Mouse (Mus musculus) telencephalon, adult 2 months (tissue): ENCODE results near the gene Tcte1.

Experiments used
- DNase-seq: peaks from one replicate; pipeline ENCODE4 v3.0.0-alpha.2; 2011; ENCODE audit warnings: low read depth, low spot score

Tcte1 gene

DNA sequence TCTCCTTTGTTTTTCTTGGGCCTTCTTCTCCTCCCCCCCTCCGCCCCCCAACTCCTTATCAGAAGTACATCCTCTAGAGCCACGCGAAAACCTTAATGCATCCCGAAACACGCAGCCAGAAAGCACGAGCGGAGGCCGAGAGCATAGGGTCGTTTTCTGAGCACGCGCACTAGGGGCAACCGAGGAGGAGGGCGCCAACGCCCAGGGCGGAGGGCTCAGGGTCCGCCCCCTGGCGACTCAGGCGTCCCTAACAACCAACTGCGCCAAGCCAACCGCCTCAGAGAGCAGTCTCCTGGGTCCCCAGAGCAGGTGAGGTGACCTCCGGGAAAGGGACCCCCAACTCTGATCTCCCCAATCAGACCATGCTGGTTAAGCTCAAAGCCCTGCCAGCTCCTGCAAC, at the start of gene Tcte1:
Tcte1 (plus strand) TSS at position 172 of the 400 bp plus-strand sequence.
- no peak for DNase-seq

DNA sequence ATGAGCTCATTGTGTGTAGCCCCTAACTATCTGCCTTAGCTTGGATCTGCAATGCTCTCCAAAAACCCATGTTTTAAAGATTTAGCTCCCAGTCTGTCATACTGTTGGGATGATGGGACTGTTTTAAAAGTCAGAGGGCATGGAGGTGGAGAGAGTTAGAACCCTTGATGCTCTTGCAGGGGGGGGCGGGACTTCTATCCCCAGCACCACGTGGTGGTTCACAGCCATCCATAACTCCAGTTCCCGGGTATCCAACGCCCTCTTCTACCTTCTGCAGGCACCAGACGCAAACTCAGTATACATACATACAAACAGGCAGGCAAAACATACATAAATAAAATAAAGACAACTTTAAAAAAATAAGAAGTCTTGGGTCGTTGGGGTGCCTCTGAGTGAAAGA, 49.6 kb upstream of the Tcte1 start:
- no peak for DNase-seq

DNA sequence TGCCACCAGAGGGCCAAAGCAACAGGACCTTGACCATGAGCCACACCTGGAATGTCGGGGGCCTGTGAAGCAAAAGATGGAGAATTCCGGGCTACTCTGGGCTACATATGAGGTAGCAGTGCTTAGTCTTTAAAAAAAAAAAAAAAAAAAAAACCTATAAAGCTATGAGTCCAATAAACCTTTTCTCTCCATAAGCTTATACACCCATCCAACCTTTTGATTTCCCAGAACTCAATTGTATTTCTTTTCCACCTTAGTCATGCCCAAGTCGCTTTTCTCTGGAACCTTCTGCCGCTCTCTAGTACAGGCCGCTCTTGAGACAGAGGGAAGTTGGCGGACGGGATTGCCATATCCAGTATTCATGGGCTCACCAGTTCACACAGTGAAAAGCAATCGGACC, 49.1 kb upstream of the Tcte1 start:
- DNase-seq = no peak

DNA sequence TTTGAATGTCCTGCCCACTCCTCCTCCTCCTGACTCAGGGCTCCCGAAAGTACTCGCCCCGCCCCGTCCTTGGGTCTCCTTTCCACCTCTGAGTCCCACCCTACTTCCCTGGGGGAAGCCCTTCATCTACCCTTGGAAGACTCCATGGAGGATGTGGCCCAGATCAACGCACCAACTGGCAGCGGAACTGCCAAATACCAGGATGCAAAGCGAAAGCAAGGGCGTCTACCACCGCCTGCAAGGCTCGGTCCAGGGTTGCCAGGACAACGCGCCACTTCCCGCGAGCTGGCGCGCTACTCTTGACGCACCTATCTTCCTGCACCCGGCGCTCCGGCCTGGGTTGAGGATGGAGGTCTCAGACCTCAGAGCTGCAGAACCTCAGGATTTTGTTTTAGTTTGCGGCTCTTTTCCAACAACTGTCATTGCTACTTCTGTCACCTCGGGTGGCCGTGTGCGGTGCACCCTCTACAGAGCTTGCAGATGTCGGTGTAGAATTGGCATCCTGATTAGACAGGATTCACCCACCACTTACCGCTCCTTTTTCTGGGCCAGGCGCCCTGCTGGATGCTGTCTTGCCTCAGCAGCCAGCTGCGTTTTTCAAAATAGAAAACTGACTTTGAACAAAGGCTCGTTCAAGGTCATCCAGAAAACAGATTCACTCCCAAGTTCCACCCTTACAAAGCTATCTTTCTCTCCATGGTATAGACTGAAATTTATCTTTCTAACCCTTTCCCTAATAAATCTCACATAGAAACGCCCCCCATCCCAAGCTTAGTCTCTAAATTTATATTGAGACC, 48.4 kb upstream of the Tcte1 start, which contains the start of gene Spats1:
Spats1 (minus strand) TSS at position 747 of the 797 bp plus-strand sequence.
- DNase-seq = peak; percentile 87

DNA sequence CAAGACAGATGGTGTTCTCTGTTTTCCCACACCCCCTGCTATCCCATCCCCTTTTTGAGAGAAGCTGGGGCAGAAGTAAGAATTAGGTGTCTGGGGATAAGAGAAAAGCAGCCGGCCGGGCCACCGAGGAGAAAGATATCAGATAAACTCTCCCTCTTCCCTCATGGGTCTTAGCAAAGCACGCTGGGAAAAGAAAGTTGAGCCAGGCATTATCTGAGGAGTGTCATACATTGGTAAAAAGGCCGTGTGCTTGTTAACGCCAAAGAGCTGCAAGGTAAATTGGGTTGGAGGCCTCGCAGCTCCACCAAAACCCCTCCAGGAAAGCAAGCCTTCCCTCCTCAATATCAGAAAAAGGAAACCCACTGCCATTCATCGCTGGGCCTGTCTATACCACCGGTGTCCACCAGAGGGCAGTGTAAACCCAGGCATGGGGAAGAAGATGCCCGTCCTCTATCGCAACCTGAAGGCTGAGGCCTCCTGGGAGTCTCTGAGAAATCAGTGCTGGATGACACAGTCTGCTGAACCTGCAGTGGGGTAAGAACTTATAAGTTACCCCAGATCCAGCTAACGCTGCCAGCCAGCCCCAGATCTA, 44.9 kb upstream of the Tcte1 start:
- peak; percentile 50 for DNase-seq

DNA sequence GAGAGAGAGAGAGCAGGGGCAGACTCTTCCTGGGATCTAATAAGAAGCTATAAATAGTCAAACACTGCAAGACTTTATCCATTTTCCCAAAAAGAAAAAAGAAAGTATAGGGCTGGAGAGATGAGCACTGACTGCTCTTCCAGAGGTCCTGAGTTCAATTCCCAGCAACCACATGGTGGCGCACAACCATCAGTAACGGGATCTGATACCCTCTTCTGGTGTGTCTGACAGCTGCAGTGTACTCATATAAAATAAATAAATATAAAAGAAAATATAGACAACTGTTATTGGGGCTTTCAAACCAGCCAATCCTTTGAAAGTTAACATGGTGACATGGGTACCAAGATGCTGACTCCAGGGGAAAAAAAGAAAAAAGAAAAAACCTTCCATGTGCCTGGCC, 42.8 kb upstream of the Tcte1 start:
- no peak for DNase-seq

DNA sequence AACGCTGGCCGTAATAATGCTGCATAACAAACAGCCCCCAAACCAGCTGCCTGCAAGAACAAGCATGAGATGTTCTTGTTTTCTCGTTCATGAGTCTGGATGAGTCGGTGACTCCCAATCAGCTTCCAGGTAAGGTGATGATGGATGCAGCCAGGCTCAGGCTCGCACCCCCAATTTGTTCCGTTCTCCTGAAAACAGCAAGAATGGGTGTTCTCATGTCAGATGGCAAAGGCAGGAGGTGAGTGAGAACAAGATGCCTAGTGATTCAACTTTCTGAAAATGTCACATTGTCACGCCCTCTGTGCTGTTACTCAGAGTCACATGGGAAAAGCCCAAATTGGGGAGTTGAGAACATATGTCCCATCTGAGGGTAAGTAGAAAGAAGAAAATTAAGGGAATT, 37.7 kb upstream of the Tcte1 start:
- no peak for DNase-seq

DNA sequence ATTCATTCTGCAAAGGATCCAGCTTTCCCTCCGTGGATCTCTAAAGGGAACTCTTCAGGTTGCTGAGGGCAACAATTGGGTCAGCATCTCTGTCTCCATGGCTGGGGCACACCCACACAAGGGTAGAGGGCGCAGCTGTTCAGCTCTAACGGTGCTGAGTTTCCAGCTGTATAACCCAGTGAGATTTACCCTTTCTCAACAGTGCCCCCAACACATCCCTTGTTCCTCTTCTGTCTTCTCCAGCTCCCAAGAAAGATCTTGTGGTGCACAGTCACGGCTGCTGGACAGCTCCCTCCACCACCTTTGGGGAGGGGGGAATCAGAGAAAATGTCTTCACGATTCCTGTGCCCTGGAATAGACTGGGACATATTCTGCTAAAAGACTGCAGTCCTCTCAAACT, 36.0 kb upstream of the Tcte1 start:
- DNase-seq = no peak

DNA sequence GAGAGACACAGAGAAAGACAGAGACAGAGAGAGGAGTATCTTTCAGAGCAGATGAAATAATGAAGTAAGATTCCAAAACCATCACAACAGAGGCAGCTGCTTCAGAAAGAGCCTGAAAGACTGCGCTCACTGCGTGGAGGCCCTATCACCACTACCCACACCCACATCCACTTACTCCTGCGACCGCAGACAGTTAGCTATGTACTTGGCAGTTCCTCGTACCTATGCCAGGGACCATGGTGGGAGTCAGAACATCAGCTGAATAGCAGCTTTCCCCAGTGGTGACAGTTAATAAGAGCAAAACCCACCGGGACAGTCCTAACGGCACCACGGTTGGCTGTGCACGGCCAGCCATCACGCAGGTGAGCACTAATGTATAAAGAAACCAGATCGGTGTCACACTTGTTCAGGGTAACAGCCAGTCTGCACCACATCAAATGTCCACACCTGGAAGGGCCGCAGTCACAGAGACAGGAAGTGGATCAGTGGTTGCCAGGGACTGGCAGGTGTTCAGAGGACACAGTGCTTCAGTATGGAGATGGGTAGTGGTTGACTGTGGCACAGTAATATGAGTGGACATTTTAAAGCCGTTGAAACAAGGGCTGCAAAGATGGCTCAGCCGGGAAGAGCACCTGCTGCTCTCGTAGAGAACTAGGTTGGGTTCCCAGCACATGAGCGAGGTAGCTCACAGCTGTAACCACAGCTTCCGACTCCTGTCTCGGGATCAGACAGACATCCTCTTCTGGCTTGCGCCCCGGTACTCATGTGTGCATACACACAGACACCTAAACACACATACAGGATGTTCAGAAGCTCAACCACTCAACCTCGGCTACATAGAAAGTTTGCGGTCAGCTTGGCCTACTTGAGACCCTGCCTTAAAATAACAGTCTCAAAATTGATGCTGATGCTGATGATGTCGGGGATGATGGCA, 34.6 kb upstream of the Tcte1 start:
- no peak for DNase-seq

DNA sequence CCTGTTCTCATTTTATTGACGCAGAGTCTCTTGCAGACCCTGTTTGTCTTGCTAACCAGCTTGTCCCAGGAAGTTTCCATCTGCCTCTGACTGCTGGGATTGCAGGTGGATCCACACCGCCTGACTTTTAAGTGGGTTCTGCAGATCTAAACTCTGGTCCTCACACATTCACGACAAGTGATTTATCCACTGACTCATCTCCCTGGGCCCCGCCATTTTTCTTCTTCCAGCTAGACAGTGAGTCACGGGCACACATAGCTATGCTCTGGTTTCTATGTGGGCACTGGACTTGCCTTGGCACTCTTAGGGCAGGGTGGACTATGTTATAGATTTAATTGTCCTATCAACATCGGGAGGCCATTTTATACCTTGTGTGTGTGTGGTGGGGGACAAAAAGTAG, 33.5 kb upstream of the Tcte1 start:
- DNase-seq = no peak

DNA sequence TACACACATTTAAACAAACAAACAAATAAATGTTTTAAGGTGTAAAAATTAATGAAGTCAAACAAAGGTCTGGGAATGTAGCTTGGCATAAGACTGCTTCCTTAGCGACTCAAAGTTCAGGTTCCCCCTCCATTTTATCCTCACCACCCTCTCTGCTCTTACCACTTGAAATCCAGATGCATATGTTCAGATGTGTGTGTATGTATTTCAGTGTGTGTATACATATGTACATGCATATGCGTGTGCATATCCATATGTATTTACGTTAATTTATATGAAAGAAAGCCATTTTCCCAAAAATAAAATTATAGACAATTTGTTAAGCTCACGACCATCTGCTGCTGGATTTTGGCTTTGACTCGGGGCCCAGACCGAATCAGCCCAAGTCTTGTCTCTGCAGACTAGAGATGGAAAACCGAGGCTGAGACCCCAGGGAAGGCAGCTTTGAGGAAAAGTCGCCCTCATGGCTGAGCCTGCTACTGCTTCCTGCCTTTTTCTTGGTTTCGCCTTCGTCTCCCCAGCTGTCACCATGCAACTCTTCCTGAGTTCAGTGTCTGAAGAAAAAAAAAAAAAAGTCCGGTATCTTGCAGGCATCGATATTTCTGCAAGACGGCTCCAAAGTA, 32.6 kb upstream of the Tcte1 start:
- no peak for DNase-seq

DNA sequence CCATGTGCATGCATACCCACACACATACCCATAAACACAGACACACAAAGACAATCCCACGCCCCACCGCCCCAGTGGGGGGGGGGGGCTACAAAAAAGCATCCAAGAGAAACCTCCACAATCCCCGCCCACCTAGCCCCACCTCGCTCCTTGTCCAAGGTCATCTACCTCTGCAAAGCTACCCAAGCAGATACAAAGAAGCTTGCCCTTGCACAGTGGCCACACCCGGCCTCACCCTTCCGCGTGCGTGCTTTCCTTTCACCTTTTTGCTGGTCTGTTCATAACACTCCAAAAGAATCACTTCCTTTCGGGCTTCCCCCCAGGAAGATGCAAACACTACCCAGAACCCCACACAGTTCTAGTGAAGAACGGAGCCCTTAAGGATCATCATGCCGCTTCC, 27.8 kb upstream of the Tcte1 start:
- DNase-seq = no peak

DNA sequence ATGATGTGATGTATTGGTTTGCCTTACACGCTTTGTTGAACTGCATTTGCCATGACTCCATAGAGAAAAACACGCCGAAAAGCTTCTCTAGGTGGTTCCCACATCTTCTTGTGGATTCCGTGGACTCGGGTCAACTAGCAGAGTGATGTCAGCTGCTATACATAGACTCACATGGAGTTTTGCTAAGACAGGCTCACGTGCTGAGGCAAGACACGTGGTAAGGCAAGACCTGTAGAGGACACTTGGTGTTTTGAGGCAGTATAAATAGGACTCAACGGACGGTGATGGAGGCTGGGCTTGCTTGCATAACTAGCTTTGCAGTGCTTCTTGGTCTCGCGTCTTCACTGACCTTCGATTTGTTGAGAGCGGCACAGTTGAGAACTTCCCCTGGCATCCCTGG, 24.8 kb upstream of the Tcte1 start:
- no peak for DNase-seq

DNA sequence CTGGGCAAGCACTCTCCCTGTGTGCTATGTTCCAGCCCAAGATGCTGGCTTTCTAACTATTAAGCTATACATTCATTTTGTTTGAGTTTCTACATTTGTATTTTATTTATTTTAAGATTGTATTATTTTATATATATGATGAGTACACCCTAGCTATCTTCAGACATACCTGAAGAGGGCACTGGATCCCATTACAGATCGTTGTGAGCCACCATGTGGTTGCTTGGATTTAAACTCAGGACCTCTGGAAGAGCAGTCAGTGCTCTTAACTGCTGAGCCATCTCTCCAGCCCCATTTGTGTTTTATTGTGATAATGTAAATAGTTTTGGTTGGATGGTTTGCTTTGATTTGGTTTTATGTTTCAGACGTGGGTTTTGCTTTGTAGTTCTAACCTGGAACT, 23.7 kb upstream of the Tcte1 start:
- no peak for DNase-seq

DNA sequence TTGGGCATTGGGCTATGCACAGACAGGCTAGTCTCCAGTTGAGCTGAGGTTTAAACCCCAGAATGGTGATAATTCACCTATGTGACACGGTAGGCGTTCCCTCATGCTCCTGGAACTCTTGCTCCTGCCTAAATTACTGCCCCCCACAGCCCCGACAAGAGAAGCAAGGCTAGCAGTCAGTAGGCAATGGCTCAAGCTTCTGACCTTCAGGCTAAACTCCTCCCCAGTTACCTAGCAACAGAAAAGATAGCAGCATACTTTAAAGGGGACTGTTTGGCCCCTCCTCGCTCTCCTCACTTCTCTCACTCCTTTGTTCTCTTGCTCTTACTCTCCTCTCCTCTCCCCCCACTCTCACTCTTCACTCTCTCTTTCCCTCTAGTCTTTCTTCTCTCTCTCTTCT, 22.3 kb upstream of the Tcte1 start:
- DNase-seq = no peak

DNA sequence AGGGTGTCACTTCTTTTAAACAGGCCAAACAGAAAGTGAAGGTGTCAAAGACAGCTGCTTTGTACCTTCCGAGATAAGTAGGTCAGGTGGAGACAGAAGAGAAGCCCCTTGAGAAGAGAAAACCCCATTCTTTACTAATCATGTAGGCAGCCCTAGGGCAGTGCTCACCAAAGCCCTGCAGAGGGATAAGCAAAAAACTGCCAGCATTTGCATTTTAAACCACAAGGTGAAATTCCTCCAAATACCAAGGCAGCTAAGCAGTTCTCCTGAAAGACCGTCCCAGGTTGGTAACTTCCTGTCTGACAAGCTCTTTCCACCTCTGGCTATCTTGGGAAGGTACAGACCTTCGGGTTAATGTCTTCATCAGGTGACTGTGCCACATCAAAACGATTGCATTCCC, 20.9 kb upstream of the Tcte1 start:
- DNase-seq = no peak

DNA sequence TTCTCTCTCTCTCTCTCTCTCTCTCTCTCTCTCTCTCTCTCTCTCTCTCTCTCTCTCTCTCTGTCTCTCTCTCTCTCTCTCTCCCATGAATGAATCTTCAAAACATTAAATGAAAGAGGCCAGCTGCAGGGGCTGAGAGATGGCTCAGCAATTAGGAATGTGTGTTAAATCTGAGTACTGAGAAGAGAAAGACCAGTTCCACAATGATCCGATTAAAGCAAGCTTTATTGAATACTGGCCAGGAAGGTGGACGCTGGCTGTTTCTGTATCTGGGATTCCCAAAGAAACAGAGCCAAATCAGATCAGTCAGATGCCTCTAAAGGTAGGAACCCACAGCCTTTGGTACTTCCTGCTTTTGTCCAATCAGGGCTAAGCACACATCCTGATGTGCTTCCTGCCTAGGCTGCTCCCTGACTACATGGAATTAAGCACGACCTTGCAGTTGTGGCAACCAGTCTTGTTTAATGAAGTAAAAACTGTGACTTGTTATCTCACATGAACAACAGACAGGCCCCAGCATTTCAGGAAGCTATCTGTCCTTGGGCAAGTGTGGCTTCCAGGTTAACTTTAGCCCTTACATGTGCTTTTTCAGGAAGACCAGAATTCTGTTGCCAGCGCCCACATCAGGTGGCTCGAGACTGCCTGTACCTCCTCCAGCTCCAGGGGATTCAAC, 19.8 kb upstream of the Tcte1 start:
- DNase-seq = no peak

DNA sequence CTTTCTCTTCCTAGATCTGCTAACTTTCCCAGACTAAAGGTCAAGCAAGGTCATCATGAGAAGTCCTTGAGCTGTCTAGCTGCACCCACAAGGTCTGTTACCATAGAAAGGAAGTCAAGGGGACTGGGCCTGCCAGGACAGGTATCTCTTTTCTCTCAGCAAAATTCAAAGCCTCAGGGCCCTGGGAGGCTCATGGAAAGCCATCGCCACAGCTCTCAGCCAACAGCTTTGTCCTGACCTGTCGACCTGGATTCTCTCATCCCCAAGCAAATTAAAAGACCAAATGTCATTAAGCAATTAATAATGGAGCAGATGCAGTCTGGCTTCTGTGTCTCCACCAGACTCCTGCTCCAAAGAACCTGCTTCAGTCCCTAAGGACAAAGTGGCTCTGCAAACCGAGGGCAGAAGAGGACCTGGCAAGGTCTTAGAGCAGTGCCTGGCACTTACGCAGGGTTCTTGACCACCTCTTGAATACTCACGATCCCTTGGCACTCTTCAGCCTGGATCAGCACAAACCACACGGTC, 17.2 kb upstream of the Tcte1 start:
- DNase-seq = no peak

DNA sequence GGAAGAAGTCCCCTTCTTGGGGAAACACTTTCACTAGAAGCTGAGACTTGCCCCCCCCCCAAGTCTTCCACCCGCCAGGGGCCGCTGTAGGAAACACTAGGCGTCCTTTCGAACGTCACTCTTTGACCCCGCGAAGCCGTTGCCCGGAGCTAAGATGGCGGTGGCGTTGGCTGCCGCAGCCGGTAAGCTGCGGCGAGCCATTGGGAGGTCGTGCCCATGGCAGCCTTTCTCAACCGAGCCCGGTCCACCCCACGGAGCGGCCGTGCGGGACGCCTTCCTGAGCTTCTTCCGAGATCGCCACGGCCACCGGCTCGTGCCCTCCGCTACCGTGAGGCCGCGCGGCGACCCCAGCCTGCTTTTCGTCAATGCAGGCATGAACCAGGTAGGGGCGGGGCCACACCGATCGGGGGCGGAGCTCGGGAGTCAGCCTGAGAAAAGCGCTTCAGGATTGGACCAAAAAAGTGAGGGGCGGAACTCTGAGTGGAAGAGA, 16.5 kb upstream of the Tcte1 start, which contains the start of gene Aars2:
Aars2 (plus strand) TSS at position 142 of the 490 bp plus-strand sequence.
- DNase-seq = peak; percentile 89

DNA sequence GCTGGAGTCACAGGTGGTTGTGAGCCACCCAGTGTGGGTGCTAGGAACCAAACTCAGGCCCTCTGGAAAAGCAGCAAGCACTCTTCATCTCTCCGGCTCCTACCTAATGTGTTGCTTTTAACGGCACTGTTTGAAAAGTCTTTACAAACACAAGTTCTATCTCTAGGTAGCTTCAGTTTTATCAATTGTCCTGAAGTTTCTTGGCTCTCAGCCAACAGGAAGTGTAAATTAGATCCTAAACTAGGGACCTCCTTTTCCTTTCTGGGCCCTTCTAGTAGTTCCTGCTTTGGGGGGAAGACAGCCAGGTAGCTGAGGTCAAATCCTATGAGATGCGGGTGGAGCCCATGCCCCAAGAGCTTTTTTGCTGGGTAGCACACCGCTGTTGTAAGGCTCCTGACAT, 12.4 kb upstream of the Tcte1 start:
- DNase-seq = no peak

DNA sequence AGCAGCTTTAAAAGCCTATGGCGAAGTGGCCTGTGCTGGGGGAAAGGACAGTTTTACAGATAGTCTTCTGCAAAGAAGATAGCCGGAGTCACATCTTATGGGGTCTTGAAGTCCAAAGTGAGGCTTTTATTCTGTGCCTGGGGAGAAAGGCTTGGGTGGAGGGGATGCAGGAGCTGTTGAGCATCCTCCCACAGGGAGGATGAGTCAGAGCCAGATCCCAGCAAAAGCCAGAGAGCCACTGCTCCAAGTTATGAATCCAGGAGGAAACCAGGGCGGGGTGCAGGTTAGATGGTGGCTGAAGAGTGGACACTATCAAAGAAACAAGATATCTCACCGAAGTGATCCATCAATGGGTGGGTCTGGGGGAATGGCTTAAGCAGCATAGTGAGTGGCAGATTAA, 11.5 kb upstream of the Tcte1 start:
- DNase-seq = no peak
